Mouse (Mus musculus): ENCODE data around the gene Ociad2.

- TF ChIP-seq CTCF (IDR thresholded peaks at IDR 0.05; ENCODE audit: control insufficient read depth, insufficient read depth, insufficient replicate concordance, low read depth, low read length) (no peak), POLR2A (IDR thresholded peaks at IDR 0.05; ENCODE audit: control insufficient read depth, low read depth, low read length) (no peak)
These were observed 2.0 kb upstream of the Ociad2 start for GRCm38 (mm10) chr5:73342701-73343355.
